Mouse (Mus musculus) limb, embryonic 12.5 days (tissue): ENCODE measurements at regions not wholly inside any gene's neighbourhood (a gene's known extent, or its start where the extent isn't known, plus 50 kb on each side); places are given as distances from the start of the nearest gene placed in this dataset.

Source experiments
- ATAC-seq: fragments of 200-750 bp; cut with Nextera tagmentation; 2 replicates; pipeline ENCODE4 v1.8.0; 2017; ENCODE audit warnings: low read depth, moderate TSS enrichment; ENCODE audit not compliant: insufficient number of reproducible peaks, insufficient read depth, low FRiP score, low TSS enrichment
- H3K27ac ChIP-seq: fragments of 300-500 bp; sonication (generic); 2 replicates; pipeline ENCODE4 v1.5.1; 2016; ENCODE audit warnings: mild to moderate bottlenecking, moderate library complexity
- H3K27me3 ChIP-seq: fragments of 300-500 bp; sonication (generic); 2 replicates; pipeline ENCODE4 v1.6.1; 2016; ENCODE audit warnings: mild to moderate bottlenecking, moderate library complexity
- H3K36me3 ChIP-seq: fragments of 300-500 bp; sonication (generic); 2 replicates; pipeline ENCODE4 v1.6.1; 2016; ENCODE audit warnings: mild to moderate bottlenecking, moderate library complexity
- H3K4me1 ChIP-seq: fragments of 300-500 bp; sonication (generic); replicated peaks from 2 replicates; pipeline ENCODE4 v1.6.1; 2016
- H3K4me2 ChIP-seq: fragments of 300-500 bp; sonication (generic); 2 replicates; pipeline ENCODE4 v1.6.1; 2016; ENCODE audit warnings: mild to moderate bottlenecking, moderate library complexity
- H3K4me3 ChIP-seq: fragments of 300-500 bp; sonication (generic); replicated peaks from 2 replicates; pipeline ENCODE4 v1.5.1; 2016; ENCODE audit warnings: mild to moderate bottlenecking
- H3K9ac ChIP-seq: fragments of 300-500 bp; sonication (generic); replicated peaks from 2 replicates; pipeline ENCODE4 v1.6.1; 2016; ENCODE audit warnings: mild to moderate bottlenecking, moderate library complexity
- H3K9me3 ChIP-seq: fragments of 300-500 bp; sonication (generic); 2 replicates; pipeline ENCODE4 v1.6.1; 2016; ENCODE audit warnings: mild to moderate bottlenecking, moderate library complexity
- WGBS: fragments of 180-500 bp; shearing (Covaris S2); methylation state at CpG from one replicate; pipeline ENCODE4 v1.1.7; 2016; 5-methylcytosine and 5-hydroxymethylcytosine counted together

GRCm38 (mm10) chr3:60138319-60138718 is 56.6 kb downstream of the Sucnr1 start:
- H3K27me3 ChIP-seq = no peaks in the 10 kb centered on the region
- no peak overlapping the region for H3K27ac ChIP-seq
- no peak overlapping the region for H3K9ac ChIP-seq
- H3K4me1 ChIP-seq = no peaks in the 10 kb centered on the region
- no peak for ATAC-seq
- no peaks in the 10 kb centered on the region for H3K36me3 ChIP-seq
- no peaks in the 10 kb centered on the region for H3K9me3 ChIP-seq
- no peak overlapping the region for H3K4me2 ChIP-seq
- no peak overlapping the region for H3K4me3 ChIP-seq
- 86% methylated on average over 3 of the region's 3 CpGs for WGBS

GRCm38 (mm10) chr3:60159865-60160264 is 78.2 kb downstream of the Sucnr1 start:
- Histone ChIP-seq H3K4me3 (no peak overlapping the region), H3K36me3 (no peaks in the 10 kb centered on the region), H3K4me1 (no peaks in the 10 kb centered on the region), H3K9ac (no peak overlapping the region), H3K4me2 (no peak overlapping the region), H3K27ac (no peak overlapping the region), H3K9me3 (no peaks in the 10 kb centered on the region), H3K27me3 (no peaks in the 10 kb centered on the region)
- ATAC-seq = no peak
- 82% methylated on average over 3 of the region's 3 CpGs for WGBS

GRCm38 (mm10) chr3:60167633-60168032 is 86.0 kb downstream of the Sucnr1 start:
- Histone ChIP-seq H3K4me3 (no peak overlapping the region), H3K36me3 (no peaks in the 10 kb centered on the region), H3K9me3 (no peaks in the 10 kb centered on the region), H3K27ac (no peak overlapping the region), H3K27me3 (no peaks in the 10 kb centered on the region), H3K9ac (no peak overlapping the region), H3K4me1 (no peaks in the 10 kb centered on the region), H3K4me2 (no peak overlapping the region)
- WGBS = 86% methylated on average over 3 of the region's 3 CpGs
- no peak for ATAC-seq

DNA sequence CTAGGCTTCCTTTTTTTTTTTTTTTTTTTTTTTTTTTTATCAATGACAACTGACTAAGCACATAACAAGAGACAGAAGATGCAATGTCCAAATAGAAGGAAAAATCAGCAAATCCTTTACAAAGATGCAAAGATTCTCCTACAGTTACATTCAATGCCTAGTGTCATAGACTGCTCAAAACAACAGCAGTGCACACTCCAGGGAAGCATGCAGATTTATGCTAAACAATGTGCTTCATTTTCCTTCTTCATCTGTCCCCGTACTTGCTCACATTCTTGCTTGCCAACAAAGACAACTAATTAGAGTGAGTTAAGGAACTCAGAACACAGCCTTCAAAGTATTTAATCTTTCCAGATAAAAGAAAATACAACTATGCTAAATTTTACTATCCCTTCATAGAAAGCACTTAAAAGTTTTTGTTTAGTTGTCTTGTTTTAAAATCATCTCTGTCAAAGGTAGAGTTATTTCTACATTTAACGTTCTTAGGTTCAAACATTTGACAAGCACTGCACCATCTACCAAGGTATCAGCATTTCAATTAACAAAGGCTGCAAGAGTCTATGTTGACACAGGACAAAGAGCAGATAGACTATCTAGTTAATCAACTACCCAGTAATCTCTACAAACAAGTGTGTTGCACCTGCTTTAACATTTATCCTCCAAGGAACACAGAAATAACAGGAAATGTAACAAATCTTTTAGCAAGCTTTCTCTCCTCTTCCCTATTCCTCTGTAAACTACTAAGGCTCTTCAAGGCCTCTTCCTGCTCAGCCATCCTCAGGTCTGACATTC is 86.7 kb downstream of the Sucnr1 start:
- Histone ChIP-seq H3K4me2 (no peak overlapping the region), H3K27me3 (no peaks in the 10 kb centered on the region), H3K9me3 (no peaks in the 10 kb centered on the region), H3K27ac (no peak overlapping the region), H3K36me3 (no peaks in the 10 kb centered on the region), H3K4me1 (no peaks in the 10 kb centered on the region), H3K9ac (no peak overlapping the region), H3K4me3 (no peak overlapping the region)
- 69% methylated on average over 2 of the region's 2 CpGs for WGBS
- no peak for ATAC-seq

- no peak overlapping the region for H3K4me3 ChIP-seq
- no peaks in the 10 kb centered on the region for H3K9me3 ChIP-seq
- no peak overlapping the region for H3K27ac ChIP-seq
- no peak for ATAC-seq
- no peak overlapping the region for H3K4me2 ChIP-seq
- no peaks in the 10 kb centered on the region for H3K27me3 ChIP-seq
- H3K36me3 ChIP-seq = no peaks in the 10 kb centered on the region
- H3K9ac ChIP-seq = no peak overlapping the region
- no peaks in the 10 kb centered on the region for H3K4me1 ChIP-seq
Measured at GRCm38 (mm10) chr3:60169606-60170005, 87.9 kb downstream of the Sucnr1 start.

GRCm38 (mm10) chr3:60184481-60184880 is 102.8 kb downstream of the Sucnr1 start:
- Histone ChIP-seq H3K36me3 (no peaks in the 10 kb centered on the region), H3K27me3 (no peaks in the 10 kb centered on the region), H3K9me3 (no peaks in the 10 kb centered on the region), H3K4me1 (no peaks in the 10 kb centered on the region), H3K4me3 (no peak overlapping the region), H3K9ac (no peak overlapping the region), H3K27ac (no peak overlapping the region), H3K4me2 (no peak overlapping the region)
- no peak for ATAC-seq
- WGBS = 90% methylated on average over 2 of the region's 2 CpGs

GRCm38 (mm10) chr3:60196031-60196430 is 114.4 kb downstream of the Sucnr1 start:
- H3K9ac ChIP-seq = no peak overlapping the region
- H3K27ac ChIP-seq = no peak overlapping the region
- no peak overlapping the region for H3K4me3 ChIP-seq
- H3K4me2 ChIP-seq = no peak overlapping the region
- no peaks in the 10 kb centered on the region for H3K36me3 ChIP-seq
- H3K27me3 ChIP-seq = no peaks in the 10 kb centered on the region
- no peaks in the 10 kb centered on the region for H3K4me1 ChIP-seq
- ATAC-seq = no peak
- 86% methylated on average over 3 of the region's 3 CpGs for WGBS
- 0 out of 2 replicates have a peak, but pooled peaks cover 4% of the 10 kb centered on the region for H3K9me3 ChIP-seq

- Histone ChIP-seq H3K9ac (no peak overlapping the region), H3K4me1 (no peaks in the 10 kb centered on the region), H3K9me3 (no peaks in the 10 kb centered on the region), H3K4me2 (no peak overlapping the region), H3K36me3 (no peaks in the 10 kb centered on the region), H3K27me3 (no peaks in the 10 kb centered on the region), H3K4me3 (no peak overlapping the region), H3K27ac (no peak overlapping the region)
- no peak for ATAC-seq
- 87% methylated on average over 1 of the region's 1 CpGs for WGBS
Measured at GRCm38 (mm10) chr3:60207936-60208335, 126.3 kb downstream of the Sucnr1 start.

DNA sequence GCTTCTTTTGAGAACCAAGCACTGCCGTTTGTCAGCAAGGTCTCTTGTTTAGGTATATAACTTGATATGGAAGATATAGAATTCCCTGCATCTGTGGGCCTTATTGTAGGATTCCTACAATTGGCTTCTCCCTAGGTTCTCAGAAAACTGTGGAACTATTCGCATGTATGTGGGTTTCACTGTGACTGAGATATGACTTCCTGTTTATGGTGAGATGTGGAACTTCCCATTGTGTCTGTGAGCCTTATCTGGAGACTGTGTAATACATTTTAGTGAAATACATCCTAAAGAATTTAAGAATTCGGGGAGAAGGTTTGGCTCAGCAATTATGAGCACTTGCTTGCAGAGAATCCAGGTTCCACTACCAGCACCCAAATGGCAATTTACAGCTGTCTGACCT is 137.3 kb downstream of the Sucnr1 start:
- Histone ChIP-seq H3K27ac (no peak overlapping the region), H3K27me3 (no peaks in the 10 kb centered on the region), H3K4me3 (no peak overlapping the region), H3K4me2 (no peak overlapping the region), H3K9me3 (no peaks in the 10 kb centered on the region), H3K4me1 (no peaks in the 10 kb centered on the region), H3K36me3 (no peaks in the 10 kb centered on the region), H3K9ac (no peak overlapping the region)
- no peak for ATAC-seq
- WGBS = 80% methylated on average over 3 of the region's 3 CpGs

DNA sequence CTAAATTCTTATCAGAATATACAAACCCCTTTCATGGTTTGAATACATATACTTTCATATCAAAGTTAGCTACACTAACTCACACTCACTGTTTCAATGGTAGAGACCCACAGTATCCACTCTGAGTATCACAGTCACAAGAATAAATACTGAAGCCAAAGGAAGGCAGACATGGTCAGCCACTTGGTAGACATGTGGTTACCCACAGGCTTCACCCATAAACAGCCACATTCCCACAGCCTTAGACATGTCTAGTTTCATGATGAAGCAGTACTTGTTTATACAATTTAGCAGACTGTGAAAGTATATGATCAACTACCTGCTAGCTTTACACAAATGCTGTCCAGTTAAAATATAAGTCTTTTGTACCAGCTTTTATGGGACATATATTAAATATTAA is 159.0 kb downstream of the Sucnr1 start:
- ATAC-seq = no peak

GRCm38 (mm10) chr3:60266666-60267415 is 185.2 kb downstream of the Sucnr1 start:
- no peak overlapping the region for H3K9ac ChIP-seq
- no peak overlapping the region for H3K27ac ChIP-seq
- no peaks in the 10 kb centered on the region for H3K36me3 ChIP-seq
- H3K4me3 ChIP-seq = no peak overlapping the region
- WGBS = 89% methylated on average over 3 of the region's 3 CpGs
- no peaks in the 10 kb centered on the region for H3K4me1 ChIP-seq
- no peaks in the 10 kb centered on the region for H3K9me3 ChIP-seq
- ATAC-seq = no peak
- no peaks in the 10 kb centered on the region for H3K27me3 ChIP-seq
- no peak overlapping the region for H3K4me2 ChIP-seq

More for the DNA sequence above, 159.0 kb downstream of the Sucnr1 start:
- Histone ChIP-seq H3K9me3 (no peaks in the 10 kb centered on the region), H3K4me1 (no peaks in the 10 kb centered on the region), H3K27me3 (no peaks in the 10 kb centered on the region), H3K27ac (no peak overlapping the region), H3K4me3 (no peak overlapping the region), H3K36me3 (no peaks in the 10 kb centered on the region), H3K4me2 (no peak overlapping the region), H3K9ac (no peak overlapping the region)
